Comparison of ENCODE assay signal across 8 mouse cellular contexts in the genomic region with DNA sequence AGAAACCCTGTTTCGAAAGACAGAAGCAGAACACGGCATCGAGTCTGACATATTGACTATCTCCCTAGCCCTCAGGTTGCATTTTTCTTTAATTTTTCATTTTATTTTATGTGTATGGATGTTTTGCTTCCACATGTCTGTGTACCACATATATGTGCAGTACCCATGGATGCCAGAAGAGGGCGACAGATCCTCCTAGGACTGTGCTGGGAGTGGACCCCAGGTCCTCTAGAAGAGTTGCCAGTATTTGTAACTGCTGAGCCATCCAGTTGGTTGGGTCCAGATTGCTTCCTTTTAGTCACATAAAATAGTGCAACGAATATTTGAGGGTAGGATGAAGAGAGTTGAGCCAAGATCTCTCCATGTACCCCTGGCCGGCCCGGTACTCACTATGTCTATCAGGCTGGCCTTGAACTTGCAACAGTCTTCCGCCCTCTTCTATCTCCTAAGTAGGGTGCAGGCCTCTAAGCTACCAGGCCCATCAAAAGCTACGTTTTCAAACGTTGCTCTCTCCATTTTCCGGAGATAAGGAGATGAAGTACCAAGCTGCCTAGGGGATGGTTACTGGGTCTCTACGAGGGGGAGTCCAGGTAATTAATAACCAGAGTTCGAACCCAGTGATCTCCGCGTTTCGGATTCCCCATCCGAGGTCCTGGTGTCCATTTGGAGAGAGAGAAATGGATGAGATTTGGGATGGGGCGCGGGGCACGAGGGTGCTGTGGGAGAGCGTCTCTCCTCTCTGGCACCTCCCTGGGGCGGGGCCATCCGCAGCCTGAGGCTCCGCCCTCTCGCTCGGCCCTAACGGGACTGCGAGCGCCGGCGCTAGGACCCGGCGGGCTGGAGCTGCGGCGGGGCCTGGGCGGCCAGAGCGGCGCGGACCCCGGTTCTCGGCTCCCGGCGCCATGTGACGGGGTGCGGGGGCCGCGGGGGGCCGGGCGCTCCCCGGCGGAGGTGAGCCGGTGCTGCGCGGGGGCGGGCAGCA. TPM values are rescaled to one million over a fixed set of nuclear protein-coding genes. Genes with fewer than 3 reads are reported as not detected.
DNase-seq lines count a peak whose midpoint lies in the region; ATAC-seq and TF ChIP-seq lines count a peak whose summit lies in the region.

No protein-coding gene starts in this region.

- peaks cover 12% of the 10 kb centered on the region for H3K4me1 ChIP-seq in cerebellum, adult 2 months (ENCODE audit: control insufficient read depth, insufficient read depth, low read length)
- H3K4me1 ChIP-seq in forebrain, postnatal 0 days (ENCODE audit: insufficient read depth), result peaks cover 15% of the 10 kb centered on the region
- peaks cover 58% of the 10 kb centered on the region for H3K4me1 ChIP-seq in hindbrain, embryonic 10.5 days (replicated peaks)

- peak overlapping the region; percentile 60 for H3K4me3 ChIP-seq in cerebellum, adult 2 months (replicated peaks; ENCODE audit: insufficient read depth, low read depth, low read length)
- peak overlapping the region; percentile 69 for H3K4me3 ChIP-seq in forebrain, postnatal 0 days (ENCODE audit: low read depth, low read length)
- H3K4me3 ChIP-seq in hindbrain, embryonic 10.5 days, result peak overlapping the region; percentile 81

- TF ChIP-seq CTCF in cerebellum, adult 2 months (IDR thresholded peaks at IDR 0.05; ENCODE audit: borderline replicate concordance, insufficient read depth, low read depth, low read length), result peak; percentile 43; the same call in 1 of the 2 replicates
- TF ChIP-seq CTCF in forebrain, postnatal 0 days (IDR thresholded peaks at IDR 0.05; ENCODE audit: low read depth), result peak; percentile 68

- H3K4me2 ChIP-seq in forebrain, postnatal 0 days (ENCODE audit: low read depth), result peak overlapping the region; percentile 88

- H3K27ac ChIP-seq in cerebellum, adult 2 months (ENCODE audit: insufficient read depth, low read length), result peak overlapping the region; percentile 78
- no peak overlapping the region for H3K27ac ChIP-seq in forebrain, postnatal 0 days (ENCODE audit: low read depth, low read length)
- peak overlapping the region; percentile 90 for H3K27ac ChIP-seq in hindbrain, embryonic 10.5 days

- no peaks in the 10 kb centered on the region for H3K36me3 ChIP-seq in forebrain, postnatal 0 days (ENCODE audit: insufficient read depth)
- H3K36me3 ChIP-seq in hindbrain, embryonic 10.5 days, result no peaks in the 10 kb centered on the region

- DNase-seq in R1 (ENCODE audit: low read depth, low spot score), result peak; percentile 88
- DNase-seq in cerebellum, adult 2 months, result peak; percentile 87 to 90
- DNase-seq in forebrain, postnatal 0 days, result peak; percentile 83
- peak; percentile 82 for DNase-seq in hindbrain, embryonic 10.5 days (ENCODE audit: low spot score)
- peak; percentile 66 to 71 for DNase-seq in layer of hippocampus, postnatal 25 days (ENCODE audit: extremely low spot score in 1 of 2, low spot score in 1 of 2)
- peak; percentile 91 for DNase-seq in lung, postnatal 36 days
- peak; percentile 89 to 90 for DNase-seq in right cerebral cortex, postnatal 10 days (ENCODE audit: low spot score in 2 of 2)
- peak; percentile 78 for DNase-seq in urinary bladder, postnatal 25 days (ENCODE audit: low spot score)

- WGBS in cerebellum, adult 2 months, result 11% methylated on average over 55 of the region's 55 CpGs
- 18% methylated on average over 45 of the region's 55 CpGs for WGBS in forebrain, postnatal 0 days
- 10% methylated on average over 55 of the region's 55 CpGs for WGBS in hindbrain, embryonic 10.5 days

- H3K27me3 ChIP-seq in cerebellum, adult 2 months (ENCODE audit: control insufficient read depth, insufficient read depth, low read length), result no peaks in the 10 kb centered on the region
- no peaks in the 10 kb centered on the region for H3K27me3 ChIP-seq in forebrain, postnatal 0 days (ENCODE audit: insufficient read depth, low read length)
- H3K27me3 ChIP-seq in hindbrain, embryonic 10.5 days (ENCODE audit: insufficient read depth, poor library complexity, severe bottlenecking), result peaks cover 11% of the 10 kb centered on the region; the same call in 1 of the 2 replicates

- peak; percentile 87 for ATAC-seq in forebrain, postnatal 0 days

- TF ChIP-seq POLR2A in cerebellum, adult 2 months (IDR thresholded peaks at IDR 0.05; ENCODE audit: borderline replicate concordance, insufficient read depth, low read length), result 0 out of 2 replicates have a peak, but pooled peaks have one; percentile 34

- H3K9me3 ChIP-seq in forebrain, postnatal 0 days (ENCODE audit: low read length), result no peaks in the 10 kb centered on the region
- no peaks in the 10 kb centered on the region for H3K9me3 ChIP-seq in hindbrain, embryonic 10.5 days

- peak overlapping the region; percentile 76 for H3K9ac ChIP-seq in forebrain, postnatal 0 days

RNA-seq across cellular contexts. Expression of a gene that starts 6.9 kb away (rescaled TPM):
- polyA plus RNA-seq in cerebellum, adult 2 months (2012; rRNA removed), result 89.5 TPM in 2 replicates
- total RNA-seq in forebrain, postnatal 0 days (2014; rRNA removed), result 65.3 and 72.9 TPM in 2 replicates
- 34.8 and 42.3 TPM in 2 replicates for polyA plus RNA-seq in forebrain, postnatal 0 days (2015; fragmentation: Nextera tagmentation; extraction: Ambion mirVana)
- polyA plus RNA-seq in hindbrain, embryonic 10.5 days (2016; fragmentation: Nextera tagmentation; extraction: Ambion mirVana), result 12.7 and 14.1 TPM in 2 replicates
- 100 to 1,000 TPM; 105 to 124 TPM for total RNA-seq in layer of hippocampus, postnatal 25 days (2021)

RNA-seq across cellular contexts. Expression of a gene that starts 15.1 kb away (rescaled TPM):
- 127 and 132 TPM in 2 replicates for polyA plus RNA-seq in cerebellum, adult 2 months (2012; rRNA removed)
- 114 and 123 TPM in 2 replicates for total RNA-seq in forebrain, postnatal 0 days (2014; rRNA removed)
- 119 and 123 TPM in 2 replicates for polyA plus RNA-seq in forebrain, postnatal 0 days (2015; fragmentation: Nextera tagmentation; extraction: Ambion mirVana)
- polyA plus RNA-seq in hindbrain, embryonic 10.5 days (2016; fragmentation: Nextera tagmentation; extraction: Ambion mirVana), result 26.9 and 37.6 TPM in 2 replicates
- total RNA-seq in layer of hippocampus, postnatal 25 days (2021), result 100 to 1,000 TPM; 127 to 140 TPM

RNA-seq across cellular contexts. Expression of a gene that starts 19.6 kb away (rescaled TPM):
- polyA plus RNA-seq in cerebellum, adult 2 months (2012; rRNA removed), result 91.4 and 101 TPM in 2 replicates
- 32.4 and 35.5 TPM in 2 replicates for total RNA-seq in forebrain, postnatal 0 days (2014; rRNA removed)
- polyA plus RNA-seq in forebrain, postnatal 0 days (2015; fragmentation: Nextera tagmentation; extraction: Ambion mirVana), result 31.3 and 33.2 TPM in 2 replicates
- 19.8 and 21.0 TPM in 2 replicates for polyA plus RNA-seq in hindbrain, embryonic 10.5 days (2016; fragmentation: Nextera tagmentation; extraction: Ambion mirVana)
- total RNA-seq in layer of hippocampus, postnatal 25 days (2021), result 10 to 100 TPM; 41.4 to 48.8 TPM

RNA-seq across cellular contexts. Expression of a gene that starts 31.0 kb away (rescaled TPM):
- 0.59 and 0.60 TPM in 2 replicates for polyA plus RNA-seq in cerebellum, adult 2 months (2012; rRNA removed)
- total RNA-seq in forebrain, postnatal 0 days (2014; rRNA removed), result 0.38 and 1.0 TPM in 2 replicates
- polyA plus RNA-seq in forebrain, postnatal 0 days (2015; fragmentation: Nextera tagmentation; extraction: Ambion mirVana), result 0.26 and 0.45 TPM in 2 replicates
- 0.11 and 0.39 TPM in 2 replicates for polyA plus RNA-seq in hindbrain, embryonic 10.5 days (2016; fragmentation: Nextera tagmentation; extraction: Ambion mirVana)
- total RNA-seq in layer of hippocampus, postnatal 25 days (2021), result under 1 TPM in 1 of 2 experiments, not detected in 1; 0.33 TPM

RNA-seq across cellular contexts. Expression of a gene that starts 31.9 kb away (rescaled TPM):
- 25.2 and 28.4 TPM in 2 replicates for polyA plus RNA-seq in cerebellum, adult 2 months (2012; rRNA removed)
- total RNA-seq in forebrain, postnatal 0 days (2014; rRNA removed), result 6.4 and 11.8 TPM in 2 replicates
- polyA plus RNA-seq in forebrain, postnatal 0 days (2015; fragmentation: Nextera tagmentation; extraction: Ambion mirVana), result 5.6 and 8.2 TPM in 2 replicates
- 1.6 and 2.5 TPM in 2 replicates for polyA plus RNA-seq in hindbrain, embryonic 10.5 days (2016; fragmentation: Nextera tagmentation; extraction: Ambion mirVana)
- 1 to 10 TPM; 4.0 to 4.1 TPM for total RNA-seq in layer of hippocampus, postnatal 25 days (2021)
